Mouse (Mus musculus) liver, embryonic 11.5 days (tissue): ENCODE measurements around the gene Ccdc88c. TPM values are rescaled to one million over a fixed set of nuclear protein-coding genes. Genes with fewer than 3 reads are reported as not detected.

ENCODE experiments used
- ATAC-seq: fragments of 200-750 bp; cut with Nextera tagmentation; replicated peaks from 2 replicates; pipeline ENCODE4 v1.8.0; 2017; ENCODE audit warnings: moderate number of reproducible peaks, mild to moderate bottlenecking, moderate TSS enrichment, moderate library complexity; ENCODE audit not compliant: low FRiP score
- DNase-seq: peaks from one replicate; pipeline ENCODE4 v3.0.0-alpha.2; 2017; ENCODE audit warnings: low spot score
- H3K27ac ChIP-seq: fragments of 300-500 bp; sonication (generic); 2 replicates; pipeline ENCODE4 v1.5.1; 2014; ENCODE audit warnings: mild to moderate bottlenecking, low read depth, low read length, control low read depth
- H3K27me3 ChIP-seq: fragments of 300-500 bp; sonication (generic); replicated peaks from 2 replicates; pipeline ENCODE4 v1.6.1; 2014; ENCODE audit warnings: low read length, mixed read lengths; ENCODE audit not compliant: control insufficient read depth, insufficient read depth
- H3K36me3 ChIP-seq: fragments of 300-500 bp; sonication (generic); 2 replicates; pipeline ENCODE4 v1.6.1; 2014; ENCODE audit warnings: mild to moderate bottlenecking, low read length, moderate library complexity, mixed read lengths; ENCODE audit not compliant: control insufficient read depth, insufficient read depth
- H3K4me1 ChIP-seq: fragments of 300-500 bp; sonication (generic); replicated peaks from 2 replicates; pipeline ENCODE4 v1.6.1; 2014; ENCODE audit warnings: low read length, mixed read lengths; ENCODE audit not compliant: control insufficient read depth, insufficient read depth
- H3K4me2 ChIP-seq: fragments of 300-500 bp; sonication (generic); 2 replicates; pipeline ENCODE4 v1.6.1; 2014; ENCODE audit warnings: mild to moderate bottlenecking, control low read depth, moderate library complexity
- H3K4me3 ChIP-seq: fragments of 300-500 bp; sonication (generic); 2 replicates; pipeline ENCODE4 v1.5.1; 2014; ENCODE audit warnings: low read depth, low read length, control low read depth
- H3K9ac ChIP-seq: fragments of 300-500 bp; sonication (generic); 2 replicates; pipeline ENCODE4 v1.6.1; 2014; ENCODE audit warnings: low read depth, low read length, control low read depth
- H3K9me3 ChIP-seq: fragments of 300-500 bp; sonication (generic); 2 replicates; pipeline ENCODE4 v1.6.1; 2016; ENCODE audit warnings: low read length, inconsistent platforms, mixed read lengths; ENCODE audit not compliant: control insufficient read depth
- WGBS: fragments of 180-500 bp; shearing (Covaris S2); extraction: QIAGEN DNeasy Blood & Tissue Kit; methylation state at CpG from one replicate; pipeline ENCODE4 v1.1.7; 2014; 5-methylcytosine and 5-hydroxymethylcytosine counted together
- polyA plus RNA-seq: library from polyadenylated mRNA; unstranded; fragments of >200 nt; fragmentation: Nextera tagmentation; extraction: Ambion mirVana; gene quantifications from 2 replicates; pipeline ENCODE4 v1.2.1, GENCODE M21; 2014

The Ccdc88c gene
- polyA plus RNA-seq, 1 experiment from 2014 or later: 13.3 TPM

- H3K4me2 ChIP-seq: no peak overlapping the region
- WGBS: 74% methylated on average over 4 of the region's 4 CpGs
- H3K9ac ChIP-seq: no peak overlapping the region
- no peak overlapping the region for H3K27ac ChIP-seq
- no peak overlapping the region for H3K4me3 ChIP-seq
- no peaks in the 10 kb centered on the region for H3K36me3 ChIP-seq
- no peaks in the 10 kb centered on the region for H3K9me3 ChIP-seq
- no peaks in the 10 kb centered on the region for H3K27me3 ChIP-seq
- DNase-seq: no peak
- H3K4me1 ChIP-seq: peaks cover 2% of the 10 kb centered on the region
- ATAC-seq: no peak
Observed at GRCm38 (mm10) chr12:100989780-100990288, 39.0 kb downstream of the Ccdc88c start.

GRCm38 (mm10) chr12:100988324-100989130 lies 40.3 kb downstream of the Ccdc88c start:
- H3K9me3 ChIP-seq: no peaks in the 10 kb centered on the region
- H3K4me2 ChIP-seq: no peak overlapping the region
- WGBS: 84% methylated on average over 15 of the region's 15 CpGs
- no peak overlapping the region for H3K4me3 ChIP-seq
- no peak overlapping the region for H3K9ac ChIP-seq
- DNase-seq (no peak), ATAC-seq (no peak)
- no peaks in the 10 kb centered on the region for H3K27me3 ChIP-seq
- no peaks in the 10 kb centered on the region; the same call in 1 of the 2 replicates for H3K4me1 ChIP-seq
- no peaks in the 10 kb centered on the region for H3K36me3 ChIP-seq
- no peak overlapping the region for H3K27ac ChIP-seq

GRCm38 (mm10) chr12:100986423-100986822 lies 42.4 kb downstream of the Ccdc88c start:
- WGBS: 95% methylated on average over 4 of the region's 4 CpGs
- Histone ChIP-seq H3K4me2 (no peak overlapping the region), H3K36me3 (no peaks in the 10 kb centered on the region), H3K27ac (no peak overlapping the region), H3K27me3 (no peaks in the 10 kb centered on the region), H3K9ac (no peak overlapping the region), H3K4me1 (no peaks in the 10 kb centered on the region; the same call in 1 of the 2 replicates), H3K9me3 (no peaks in the 10 kb centered on the region), H3K4me3 (no peak overlapping the region)
- ATAC-seq (no peak), DNase-seq (no peak)

- Histone ChIP-seq H3K36me3 (no peaks in the 10 kb centered on the region), H3K27ac (no peak overlapping the region), H3K4me3 (no peak overlapping the region), H3K4me1 (no peaks in the 10 kb centered on the region; the same call in 1 of the 2 replicates), H3K9ac (no peak overlapping the region), H3K4me2 (no peak overlapping the region), H3K9me3 (no peaks in the 10 kb centered on the region), H3K27me3 (no peaks in the 10 kb centered on the region)
- 93% methylated on average over 2 of the region's 2 CpGs for WGBS
- ATAC-seq: no peak
- no peak for DNase-seq
Observed at GRCm38 (mm10) chr12:100985793-100986157, 43.1 kb downstream of the Ccdc88c start.

- H3K9ac ChIP-seq: no peak overlapping the region
- H3K9me3 ChIP-seq: no peaks in the 10 kb centered on the region
- DNase-seq: no peak
- H3K4me2 ChIP-seq: no peak overlapping the region
- H3K27ac ChIP-seq: no peak overlapping the region
- no peak for ATAC-seq
- H3K27me3 ChIP-seq: no peaks in the 10 kb centered on the region
- 82% methylated on average over 10 of the region's 10 CpGs for WGBS
- no peaks in the 10 kb centered on the region for H3K36me3 ChIP-seq
- H3K4me3 ChIP-seq: no peak overlapping the region
- H3K4me1 ChIP-seq: no peaks in the 10 kb centered on the region
Observed at GRCm38 (mm10) chr12:100985050-100985792, 43.6 kb downstream of the Ccdc88c start.

GRCm38 (mm10) chr12:100983565-100983964 lies 45.3 kb downstream of the Ccdc88c start:
- no peak for DNase-seq
- H3K27me3 ChIP-seq: no peaks in the 10 kb centered on the region
- WGBS: 91% methylated on average over 11 of the region's 11 CpGs
- H3K4me3 ChIP-seq: no peak overlapping the region
- H3K9ac ChIP-seq: no peak overlapping the region
- no peaks in the 10 kb centered on the region for H3K4me1 ChIP-seq
- H3K36me3 ChIP-seq: no peaks in the 10 kb centered on the region
- no peak for ATAC-seq
- no peak overlapping the region for H3K27ac ChIP-seq
- no peaks in the 10 kb centered on the region for H3K9me3 ChIP-seq
- no peak overlapping the region for H3K4me2 ChIP-seq

- Histone ChIP-seq H3K36me3 (no peaks in the 10 kb centered on the region), H3K4me2 (no peak overlapping the region), H3K27me3 (no peaks in the 10 kb centered on the region), H3K4me3 (no peak overlapping the region), H3K27ac (no peak overlapping the region), H3K4me1 (no peaks in the 10 kb centered on the region), H3K9me3 (no peaks in the 10 kb centered on the region), H3K9ac (no peak overlapping the region)
- 76% methylated on average over 8 of the region's 8 CpGs for WGBS
- ATAC-seq (no peak), DNase-seq (no peak)
Observed at GRCm38 (mm10) chr12:100982217-100982616, 46.6 kb downstream of the Ccdc88c start.

- WGBS: 84% methylated on average over 9 of the region's 9 CpGs
- Histone ChIP-seq H3K4me1 (no peaks in the 10 kb centered on the region), H3K4me2 (no peak overlapping the region), H3K36me3 (no peaks in the 10 kb centered on the region), H3K9me3 (no peaks in the 10 kb centered on the region), H3K27ac (no peak overlapping the region), H3K4me3 (no peak overlapping the region), H3K9ac (no peak overlapping the region), H3K27me3 (no peaks in the 10 kb centered on the region)
- ATAC-seq (no peak), DNase-seq (no peak)
Observed at GRCm38 (mm10) chr12:100980551-100981008, 48.3 kb downstream of the Ccdc88c start.
